Mouse (Mus musculus): Measurements from ENCODE around the gene Rprml. TPM values are rescaled to one million over a fixed set of nuclear protein-coding genes. Genes with fewer than 3 reads are reported as not detected.

Gene Rprml
- not detected in 2 replicates for polyA plus RNA-seq (2014; fragmentation: Nextera tagmentation; extraction: Ambion mirVana)

GRCm38 (mm10) chr11:103649301-103649982 lies at the start of gene Rprml:
Rprml (plus strand) TSS chr11:103649570.
- H3K4me3 ChIP-seq (ENCODE audit: control insufficient read depth in 1 of 2, insufficient read depth in 1 of 2, low read depth in 1 of 2, low read length in 2 of 2): peak within 1 kb of the TSS; percentile 22 to 26
- peaks cover 76% of the 10 kb centered on the region for H3K27me3 ChIP-seq (ENCODE audit: control insufficient read depth, insufficient read depth, low read length)
- peak within 1 kb of the TSS; percentile 55 for H3K4me2 ChIP-seq (ENCODE audit: low read length)
- H3K4me1 ChIP-seq (ENCODE audit: control insufficient read depth in 2 of 2, insufficient read depth in 2 of 2, low read length in 2 of 2): peaks cover 5 to 9% of the 10 kb centered on the region in 2 experiments; a peak in 3 of 4 replicates
- H3K27ac ChIP-seq (replicated peaks in 1 of 2; ENCODE audit: control insufficient read depth in 1 of 2, insufficient read depth in 1 of 2, low read depth in 2 of 2, low read length in 2 of 2): no peak within 1 kb of the TSS
- H3K36me3 ChIP-seq (ENCODE audit: control insufficient read depth, insufficient read depth, low read length): no peaks in the 10 kb centered on the region
- WGBS: 2% methylated on average over 55 of the region's 71 CpGs
- no peaks in the 10 kb centered on the region for H3K9me3 ChIP-seq (ENCODE audit: control insufficient read depth, low read length)
- ATAC-seq (ENCODE audit: insufficient number of reproducible peaks, insufficient read depth, low FRiP score, low read depth): no peak
- no peak within 1 kb of the TSS for H3K9ac ChIP-seq (ENCODE audit: low read length)

- Histone ChIP-seq H3K4me3 (ENCODE audit: control insufficient read depth in 1 of 2, insufficient read depth in 1 of 2, low read depth in 1 of 2, low read length in 2 of 2) (no peak overlapping the region), H3K36me3 (ENCODE audit: control insufficient read depth, insufficient read depth, low read length) (no peaks in the 10 kb centered on the region), H3K27ac (replicated peaks in 1 of 2; ENCODE audit: control insufficient read depth in 1 of 2, insufficient read depth in 1 of 2, low read depth in 2 of 2, low read length in 2 of 2) (no peak overlapping the region), H3K4me2 (ENCODE audit: low read length) (no peak overlapping the region), H3K27me3 (ENCODE audit: control insufficient read depth, insufficient read depth, low read length) (no peaks in the 10 kb centered on the region), H3K9ac (ENCODE audit: low read length) (no peak overlapping the region), H3K4me1 (ENCODE audit: control insufficient read depth in 2 of 2, insufficient read depth in 2 of 2, low read length in 2 of 2) (no peaks in the 10 kb centered on the region), H3K9me3 (ENCODE audit: control insufficient read depth, low read length) (no peaks in the 10 kb centered on the region)
- 49% methylated on average over 5 of the region's 5 CpGs for WGBS
- no peak for ATAC-seq (ENCODE audit: insufficient number of reproducible peaks, insufficient read depth, low FRiP score, low read depth)
These were observed 42.8 kb upstream of the Rprml start for GRCm38 (mm10) chr11:103606611-103607010.

DNA sequence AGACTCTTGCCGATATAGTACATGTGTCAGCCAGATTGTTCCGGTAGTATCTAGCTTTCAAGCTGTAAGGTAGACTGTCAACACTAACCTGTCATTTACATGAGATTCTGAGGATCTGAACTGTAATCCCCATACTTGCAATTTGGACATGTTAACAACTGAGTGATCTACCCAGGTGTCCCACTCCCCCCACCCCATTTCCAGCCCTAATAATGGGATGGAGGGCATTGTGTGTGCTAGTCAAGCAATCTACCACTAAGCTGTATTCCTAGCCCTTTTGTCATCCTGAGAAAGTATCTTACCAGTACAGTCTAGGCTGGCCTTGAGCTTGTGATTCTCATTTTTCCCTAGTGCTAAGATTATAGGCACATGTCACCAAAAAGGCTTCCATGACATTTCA lies 38.6 kb upstream of the Rprml start:
- WGBS: 85% methylated on average over 2 of the region's 2 CpGs
- no peaks in the 10 kb centered on the region for H3K9me3 ChIP-seq (ENCODE audit: control insufficient read depth, low read length)
- ATAC-seq (ENCODE audit: insufficient number of reproducible peaks, insufficient read depth, low FRiP score, low read depth): no peak

DNA sequence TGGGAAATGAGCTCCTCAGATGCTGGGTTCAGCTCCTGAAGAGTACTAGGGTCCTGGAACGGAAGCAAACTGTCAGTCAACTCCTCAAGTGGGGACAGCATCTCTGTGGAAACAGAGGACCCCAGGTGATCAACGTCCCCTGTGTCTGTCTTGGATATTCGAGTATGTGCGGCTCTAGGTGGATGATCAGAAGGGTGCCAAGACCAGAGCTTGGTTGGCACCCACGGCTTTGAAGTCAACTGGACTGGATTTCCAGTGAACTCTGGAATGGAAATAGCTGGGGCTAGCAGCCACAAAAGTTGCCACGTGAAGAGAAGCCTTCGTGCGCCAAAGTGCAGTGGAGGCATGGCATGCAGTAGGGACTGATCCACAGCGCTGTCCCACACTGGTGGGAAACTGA lies 28.3 kb upstream of the Rprml start, which contains the start of gene Gm884:
Gm884 (minus strand) TSS at position 101 of the 400 bp plus-strand sequence.
- Histone ChIP-seq H3K27ac (replicated peaks in 1 of 2; ENCODE audit: control insufficient read depth in 1 of 2, insufficient read depth in 1 of 2, low read depth in 2 of 2, low read length in 2 of 2) (no peak within 1 kb of the TSS), H3K4me1 (ENCODE audit: control insufficient read depth in 2 of 2, insufficient read depth in 2 of 2, low read length in 2 of 2) (no peaks in the 10 kb centered on the region), H3K9ac (ENCODE audit: low read length) (no peak within 1 kb of the TSS), H3K4me3 (ENCODE audit: control insufficient read depth in 1 of 2, insufficient read depth in 1 of 2, low read depth in 1 of 2, low read length in 2 of 2) (no peak within 1 kb of the TSS), H3K9me3 (ENCODE audit: control insufficient read depth, low read length) (no peaks in the 10 kb centered on the region), H3K4me2 (ENCODE audit: low read length) (no peak within 1 kb of the TSS), H3K27me3 (ENCODE audit: control insufficient read depth, insufficient read depth, low read length) (peaks cover 3% of the 10 kb centered on the region; the same call in 1 of the 2 replicates), H3K36me3 (ENCODE audit: control insufficient read depth, insufficient read depth, low read length) (no peaks in the 10 kb centered on the region)
- no peak for ATAC-seq (ENCODE audit: insufficient number of reproducible peaks, insufficient read depth, low FRiP score, low read depth)
- 75% methylated on average over 9 of the region's 9 CpGs for WGBS

More for the DNA sequence above, 38.6 kb upstream of the Rprml start:
- Histone ChIP-seq H3K27me3 (ENCODE audit: control insufficient read depth, insufficient read depth, low read length) (no peaks in the 10 kb centered on the region), H3K36me3 (ENCODE audit: control insufficient read depth, insufficient read depth, low read length) (no peaks in the 10 kb centered on the region), H3K4me1 (ENCODE audit: control insufficient read depth in 2 of 2, insufficient read depth in 2 of 2, low read length in 2 of 2) (no peaks in the 10 kb centered on the region), H3K27ac (replicated peaks in 1 of 2; ENCODE audit: control insufficient read depth in 1 of 2, insufficient read depth in 1 of 2, low read depth in 2 of 2, low read length in 2 of 2) (no peak overlapping the region), H3K4me3 (ENCODE audit: control insufficient read depth in 1 of 2, insufficient read depth in 1 of 2, low read depth in 1 of 2, low read length in 2 of 2) (no peak overlapping the region), H3K9ac (ENCODE audit: low read length) (no peak overlapping the region), H3K4me2 (ENCODE audit: low read length) (no peak overlapping the region)

DNA sequence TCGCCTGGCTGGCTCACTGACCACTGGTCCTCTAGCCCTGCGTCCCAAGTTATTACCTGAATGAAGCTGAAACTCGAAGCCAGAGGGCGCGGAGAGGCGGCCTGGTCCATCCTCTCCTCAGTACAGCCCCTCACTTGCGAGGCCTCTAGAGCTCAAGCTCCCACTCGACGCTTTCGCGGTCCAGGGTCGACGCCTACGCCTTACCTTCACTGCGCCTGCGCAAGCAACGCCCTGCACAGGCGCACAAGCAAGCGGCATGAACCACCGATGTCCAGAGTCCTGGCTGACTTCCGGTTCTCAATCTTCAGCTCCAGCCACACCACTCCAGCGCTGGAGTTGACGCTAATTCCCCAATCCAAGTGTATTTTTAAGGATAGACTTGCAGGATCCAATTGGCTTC lies 21.9 kb upstream of the Rprml start:
- WGBS: 71% methylated on average over 23 of the region's 23 CpGs
- Histone ChIP-seq H3K27ac (replicated peaks in 1 of 2; ENCODE audit: control insufficient read depth in 1 of 2, insufficient read depth in 1 of 2, low read depth in 2 of 2, low read length in 2 of 2) (no peak overlapping the region), H3K9me3 (ENCODE audit: control insufficient read depth, low read length) (no peaks in the 10 kb centered on the region), H3K4me2 (ENCODE audit: low read length) (no peak overlapping the region), H3K9ac (ENCODE audit: low read length) (no peak overlapping the region), H3K4me1 (ENCODE audit: control insufficient read depth in 2 of 2, insufficient read depth in 2 of 2, low read length in 2 of 2) (no peaks in the 10 kb centered on the region), H3K36me3 (ENCODE audit: control insufficient read depth, insufficient read depth, low read length) (no peaks in the 10 kb centered on the region), H3K27me3 (ENCODE audit: control insufficient read depth, insufficient read depth, low read length) (no peaks in the 10 kb centered on the region), H3K4me3 (ENCODE audit: control insufficient read depth in 1 of 2, insufficient read depth in 1 of 2, low read depth in 1 of 2, low read length in 2 of 2) (no peak overlapping the region)
- ATAC-seq (ENCODE audit: insufficient number of reproducible peaks, insufficient read depth, low FRiP score, low read depth): no peak

DNA sequence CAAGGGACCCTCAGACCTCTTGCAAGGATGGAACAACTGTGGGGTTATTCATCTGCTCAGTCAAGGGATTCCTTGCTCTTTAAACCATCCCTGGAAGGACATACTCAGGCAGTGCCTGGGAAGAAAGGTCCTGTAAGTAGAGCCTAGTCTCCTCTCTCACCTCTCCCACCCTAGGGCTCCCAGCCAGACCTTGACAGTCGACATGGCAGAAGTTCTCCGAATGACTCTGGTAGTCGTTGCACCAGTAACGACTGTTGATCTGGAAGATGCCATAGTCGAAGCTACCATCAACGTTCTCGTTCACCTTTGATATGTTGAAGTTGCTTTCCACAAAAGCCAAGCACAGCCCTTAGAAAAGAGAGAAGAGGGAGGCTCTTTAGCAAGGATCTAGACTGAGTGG lies 14.6 kb upstream of the Rprml start:
- no peak overlapping the region for H3K4me2 ChIP-seq (ENCODE audit: low read length)
- 75% methylated on average over 7 of the region's 7 CpGs for WGBS
- no peak for ATAC-seq (ENCODE audit: insufficient number of reproducible peaks, insufficient read depth, low FRiP score, low read depth)

GRCm38 (mm10) chr11:103635481-103635880 lies 13.9 kb upstream of the Rprml start:
- no peak overlapping the region for H3K4me2 ChIP-seq (ENCODE audit: low read length)
- no peaks in the 10 kb centered on the region for H3K36me3 ChIP-seq (ENCODE audit: control insufficient read depth, insufficient read depth, low read length)
- WGBS: 78% methylated on average over 3 of the region's 3 CpGs
- no peak overlapping the region for H3K9ac ChIP-seq (ENCODE audit: low read length)
- no peak overlapping the region for H3K27ac ChIP-seq (replicated peaks in 1 of 2; ENCODE audit: control insufficient read depth in 1 of 2, insufficient read depth in 1 of 2, low read depth in 2 of 2, low read length in 2 of 2)
- peaks cover 18% of the 10 kb centered on the region for H3K27me3 ChIP-seq (ENCODE audit: control insufficient read depth, insufficient read depth, low read length)
- H3K4me3 ChIP-seq (ENCODE audit: control insufficient read depth in 1 of 2, insufficient read depth in 1 of 2, low read depth in 1 of 2, low read length in 2 of 2): no peak overlapping the region
- H3K4me1 ChIP-seq (ENCODE audit: control insufficient read depth in 2 of 2, insufficient read depth in 2 of 2, low read length in 2 of 2): no peaks in the 10 kb centered on the region
- H3K9me3 ChIP-seq (ENCODE audit: control insufficient read depth, low read length): no peaks in the 10 kb centered on the region
- ATAC-seq (ENCODE audit: insufficient number of reproducible peaks, insufficient read depth, low FRiP score, low read depth): no peak

More for the DNA sequence above, 14.6 kb upstream of the Rprml start:
- Histone ChIP-seq H3K9ac (ENCODE audit: low read length) (no peak overlapping the region), H3K27me3 (ENCODE audit: control insufficient read depth, insufficient read depth, low read length) (peaks cover 11% of the 10 kb centered on the region), H3K27ac (replicated peaks in 1 of 2; ENCODE audit: control insufficient read depth in 1 of 2, insufficient read depth in 1 of 2, low read depth in 2 of 2, low read length in 2 of 2) (no peak overlapping the region), H3K4me3 (ENCODE audit: control insufficient read depth in 1 of 2, insufficient read depth in 1 of 2, low read depth in 1 of 2, low read length in 2 of 2) (no peak overlapping the region), H3K4me1 (ENCODE audit: control insufficient read depth in 2 of 2, insufficient read depth in 2 of 2, low read length in 2 of 2) (no peaks in the 10 kb centered on the region), H3K36me3 (ENCODE audit: control insufficient read depth, insufficient read depth, low read length) (no peaks in the 10 kb centered on the region), H3K9me3 (ENCODE audit: control insufficient read depth, low read length) (no peaks in the 10 kb centered on the region)

GRCm38 (mm10) chr11:103636261-103636660 lies 13.1 kb upstream of the Rprml start:
- WGBS: 62% methylated on average over 6 of the region's 6 CpGs
- H3K27me3 ChIP-seq (ENCODE audit: control insufficient read depth, insufficient read depth, low read length): peaks cover 22% of the 10 kb centered on the region
- no peak overlapping the region for H3K9ac ChIP-seq (ENCODE audit: low read length)
- no peaks in the 10 kb centered on the region for H3K4me1 ChIP-seq (ENCODE audit: control insufficient read depth in 2 of 2, insufficient read depth in 2 of 2, low read length in 2 of 2)
- no peak overlapping the region for H3K27ac ChIP-seq (replicated peaks in 1 of 2; ENCODE audit: control insufficient read depth in 1 of 2, insufficient read depth in 1 of 2, low read depth in 2 of 2, low read length in 2 of 2)
- no peaks in the 10 kb centered on the region for H3K9me3 ChIP-seq (ENCODE audit: control insufficient read depth, low read length)
- no peaks in the 10 kb centered on the region for H3K36me3 ChIP-seq (ENCODE audit: control insufficient read depth, insufficient read depth, low read length)
- no peak overlapping the region for H3K4me2 ChIP-seq (ENCODE audit: low read length)
- no peak overlapping the region for H3K4me3 ChIP-seq (ENCODE audit: control insufficient read depth in 1 of 2, insufficient read depth in 1 of 2, low read depth in 1 of 2, low read length in 2 of 2)
- ATAC-seq (ENCODE audit: insufficient number of reproducible peaks, insufficient read depth, low FRiP score, low read depth): no peak

All from heart, embryonic 14.5 days (tissue).